Mouse (Mus musculus) embryonic stem cell, embryonic (primary cell): Measurements from ENCODE around the gene Clasp1.

ENCODE experiments used
- CTCF ChIA-PET, 4 experiments: fragments of 300-600 bp in 2 of 4; fragments of 350-600 bp in 2 of 4; sonication (Branson Sonifier 250); formaldehyde crosslinking; loops; one replicate each; lab custom pipeline; 2022; ENCODE audit warnings: inconsistent platforms in 2 of 4; lab: Charles Lee
- POLR2A ChIA-PET, 4 experiments: fragments of 300-600 bp in 2 of 4; fragments of 350-600 bp in 2 of 4; sonication (Branson Sonifier 250); formaldehyde crosslinking; loops; one replicate each; lab custom pipeline; 2022; ENCODE audit warnings: antibody characterized with exemption in 4 of 4, inconsistent platforms in 1 of 4; lab: Charles Lee

The Clasp1 gene

GRCm38 (mm10) chr1:118458279-118458678 lies 69.4 kb downstream of the Clasp1 start:
- CTCF ChIA-PET = interaction anchor here (0.7 to 1.5 kb wide), 7 partner anchors 8 to 727 kb away, joined by 3 to 5 read pairs (median 4); partner anchors contain the start of gene Nifk (in 1 of the 4)
- POLR2A ChIA-PET = interaction anchor here (0.5 to 8.8 kb wide), 268 partner anchors 9 to 1611 kb away, joined by 3 to 190 read pairs (median 5); partner anchors contain the start of genes Clasp1 (in 4 of the 4), Nifk (in 4 of the 4), Tsn (in 4 of the 4) and Tfcp2l1 (in 3 of the 4)

GRCm38 (mm10) chr1:118458963-118459920 lies 70.4 kb downstream of the Clasp1 start:
- CTCF ChIA-PET = interaction anchor here (0.5 to 1.5 kb wide), 8 partner anchors 9 to 726 kb away, joined by 3 to 5 read pairs (median 4); no protein-coding TSS in a partner anchor
- POLR2A ChIA-PET = interaction anchor here (0.5 to 8.8 kb wide), 292 partner anchors 8 to 1662 kb away, joined by 3 to 190 read pairs (median 5); partner anchors contain the start of genes Clasp1 (in 4 of the 4), Nifk (in 4 of the 4), Tsn (in 4 of the 4) and Tfcp2l1 (in 3 of the 4)

- CTCF ChIA-PET = interaction anchor here in 1 of 4 experiments (1.7 kb wide), 1 partner anchor 308 kb away, joined by 4 read pairs; no protein-coding TSS in a partner anchor
- POLR2A ChIA-PET = interaction anchor here in 3 of 4 experiments (0.6 to 8.8 kb wide), 28 partner anchors 7 to 311 kb away, joined by 3 to 190 read pairs (median 46); partner anchors contain the start of gene Nifk (in 1 of the 3)
These were observed 71.9 kb downstream of the Clasp1 start for GRCm38 (mm10) chr1:118460716-118461115.

- CTCF ChIA-PET = interaction anchor here (0.6 to 1.6 kb wide), 11 partner anchors 9 to 1767 kb away, joined by 3 to 7 read pairs (median 3); no protein-coding TSS in a partner anchor
- POLR2A ChIA-PET = interaction anchor here in 2 of 4 experiments (0.6 to 7.3 kb wide), 7 partner anchors 9 to 98 kb away, joined by 3 to 97 read pairs (median 3); no protein-coding TSS in a partner anchor
These were observed 77.2 kb downstream of the Clasp1 start for GRCm38 (mm10) chr1:118466041-118466440.

GRCm38 (mm10) chr1:118472386-118472785 lies 83.5 kb downstream of the Clasp1 start:
- POLR2A ChIA-PET = interaction anchor here in 3 of 4 experiments (0.8 to 5.4 kb wide), 7 partner anchors 9 to 16 kb away, joined by 3 to 89 read pairs (median 9); no protein-coding TSS in a partner anchor

GRCm38 (mm10) chr1:118476919-118477318 lies 88.1 kb downstream of the Clasp1 start:
- ChIA-PET POLR2A (interaction anchor here (0.6 to 5.4 kb wide), 22 partner anchors 9 to 166 kb away, joined by 3 to 89 read pairs (median 4); partner anchors contain the start of genes Tfcp2l1 (in 2 of the 4) and Clasp1 (in 1 of the 4)), CTCF (interaction anchor here (0.6 to 1.9 kb wide), 14 partner anchors 11 to 292 kb away, joined by 3 to 9 read pairs (median 3); no protein-coding TSS in a partner anchor)

More at GRCm38 (mm10) chr1:118472386-118472785, 83.5 kb downstream of the Clasp1 start:
- CTCF ChIA-PET = no interaction called here

- ChIA-PET POLR2A (interaction anchor here (0.5 to 12.0 kb wide), 6 partner anchors 20 to 136 kb away, joined by 3 to 117 read pairs (median 4); no protein-coding TSS in a partner anchor), CTCF (interaction anchor here in 1 of 4 experiments (0.7 to 1.2 kb wide), 2 partner anchors 111 to 118 kb away, joined by 3 read pairs; no protein-coding TSS in a partner anchor)
These were observed 90.4 kb downstream of the Clasp1 start for GRCm38 (mm10) chr1:118479246-118479645.

GRCm38 (mm10) chr1:118480484-118481364 lies 91.9 kb downstream of the Clasp1 start:
- ChIA-PET POLR2A (interaction anchor here (0.6 to 12.0 kb wide), 27 partner anchors 8 to 283 kb away, joined by 3 to 117 read pairs (median 3); partner anchors contain the start of gene Tfcp2l1 (in 1 of the 4)), CTCF (interaction anchor here in 2 of 4 experiments (0.8 to 1.8 kb wide), 3 partner anchors 12 to 160 kb away, joined by 4 to 7 read pairs (median 4); no protein-coding TSS in a partner anchor)

- CTCF ChIA-PET = interaction anchor here in 1 of 4 experiments (1.3 to 1.8 kb wide), 2 partner anchors 12 to 161 kb away, joined by 4 to 7 read pairs; no protein-coding TSS in a partner anchor
These were observed 92.5 kb downstream of the Clasp1 start for GRCm38 (mm10) chr1:118481365-118481702.

GRCm38 (mm10) chr1:118481703-118482102 lies 92.8 kb downstream of the Clasp1 start:
- ChIA-PET POLR2A (interaction anchor here (0.6 to 12.0 kb wide), 24 partner anchors 9 to 282 kb away, joined by 3 to 117 read pairs (median 4); partner anchors contain the start of gene Tfcp2l1 (in 1 of the 4)), CTCF (interaction anchor here in 1 of 4 experiments (1.3 to 1.8 kb wide), 2 partner anchors 11 to 161 kb away, joined by 4 to 7 read pairs; no protein-coding TSS in a partner anchor)

More at GRCm38 (mm10) chr1:118481365-118481702, 92.5 kb downstream of the Clasp1 start:
- POLR2A ChIA-PET = interaction anchor here (0.6 to 12.0 kb wide), 26 partner anchors 9 to 282 kb away, joined by 3 to 117 read pairs (median 3); partner anchors contain the start of gene Tfcp2l1 (in 1 of the 4)

GRCm38 (mm10) chr1:118482285-118483019 lies 93.6 kb downstream of the Clasp1 start:
- POLR2A ChIA-PET = interaction anchor here (0.9 to 12.0 kb wide), 10 partner anchors 11 to 157 kb away, joined by 3 to 117 read pairs (median 4); no protein-coding TSS in a partner anchor
- CTCF ChIA-PET = interaction anchor here in 2 of 4 experiments (0.6 to 1.8 kb wide), 2 partner anchors 10 to 11 kb away, joined by 3 to 7 read pairs; no protein-coding TSS in a partner anchor

- CTCF ChIA-PET = no interaction called here
- POLR2A ChIA-PET = interaction anchor here in 2 of 4 experiments (0.7 to 12.0 kb wide), 6 partner anchors 9 to 39 kb away, joined by 3 to 117 read pairs (median 3); no protein-coding TSS in a partner anchor
These were observed 94.7 kb downstream of the Clasp1 start for GRCm38 (mm10) chr1:118483504-118484096.

- POLR2A ChIA-PET = interaction anchor here (0.6 to 12.0 kb wide), 8 partner anchors 9 to 249 kb away, joined by 3 to 117 read pairs (median 8); no protein-coding TSS in a partner anchor
- CTCF ChIA-PET = interaction anchor here in 1 of 4 experiments (1.6 kb wide), 1 partner anchor 9 kb away, joined by 3 read pairs; no protein-coding TSS in a partner anchor
These were observed 96.7 kb downstream of the Clasp1 start for GRCm38 (mm10) chr1:118485572-118485971.

GRCm38 (mm10) chr1:118486021-118486420 lies 97.2 kb downstream of the Clasp1 start:
- ChIA-PET CTCF (no interaction called here), POLR2A (interaction anchor here (0.9 to 12.0 kb wide), 9 partner anchors 9 to 35 kb away, joined by 3 to 117 read pairs (median 6); no protein-coding TSS in a partner anchor)

- POLR2A ChIA-PET = interaction anchor here in 3 of 4 experiments (0.7 to 1.6 kb wide), 6 partner anchors 9 to 94 kb away, joined by 3 to 4 read pairs (median 4); no protein-coding TSS in a partner anchor
- CTCF ChIA-PET = interaction anchor here (0.6 to 1.3 kb wide), 9 partner anchors 10 to 223 kb away, joined by 3 to 7 read pairs (median 3); no protein-coding TSS in a partner anchor
These were observed 104.0 kb downstream of the Clasp1 start for GRCm38 (mm10) chr1:118492811-118493210.
